Mouse (Mus musculus): ENCODE data around the gene Tmem160. TPM values are rescaled to one million over a fixed set of nuclear protein-coding genes. Genes with fewer than 3 reads are reported as not detected.
A peak's percentile ranks its signal among the peaks of the same experiment; 100 is the strongest.

Tmem160 gene
- total and polyA plus RNA-seq, 3 experiments: 30.9 to 89.1 (median 48.9) TPM

DNA sequence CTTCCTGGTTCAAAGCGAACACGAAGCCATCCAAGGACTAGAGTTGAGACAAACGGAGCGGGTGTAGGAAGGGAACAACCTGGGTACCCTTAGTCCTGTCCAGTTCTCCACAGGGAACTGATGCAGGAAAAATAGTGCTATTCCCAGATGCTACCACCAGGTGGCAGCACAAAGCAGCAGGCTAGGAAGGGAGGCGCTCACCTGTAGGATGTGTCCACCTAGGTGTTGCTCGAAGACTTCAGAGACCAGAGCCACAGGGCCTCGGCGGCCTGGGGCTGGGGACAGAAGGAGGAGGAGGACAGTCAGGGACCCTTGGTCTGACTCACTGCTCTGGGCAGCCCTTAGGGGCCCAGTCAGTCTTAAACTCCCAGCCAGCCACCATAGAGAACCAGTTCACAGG lies 12.6 kb downstream of the Tmem160 start:
- Histone ChIP-seq H3K4me2 (ENCODE audit: insufficient read depth, low read depth, poor library complexity, severe bottlenecking) (no peak overlapping the region), H3K36me3 (replicated peaks in 1 of 2; ENCODE audit: control insufficient read depth in 1 of 2, insufficient read depth in 1 of 2, low read length in 1 of 2) (no peaks in the 10 kb centered on the region), H3K27ac (ENCODE audit: insufficient read depth, low read depth) (no peak overlapping the region), H3K4me1 (ENCODE audit: control insufficient read depth in 1 of 2, insufficient read depth in 2 of 2) (peaks cover 5 to 6% of the 10 kb centered on the region in 2 experiments; a peak in 3 of 4 replicates), H3K79me2 (replicated peaks; ENCODE audit: control insufficient read depth, extremely low read depth, insufficient read depth, poor library complexity, severe bottlenecking) (no peaks in the 10 kb centered on the region), H3K4me3 (replicated peaks in 1 of 3; ENCODE audit: low read depth in 2 of 3, low read length in 2 of 3, poor library complexity in 1 of 3) (no peak overlapping the region), H3K27me3 (replicated peaks) (peaks cover 5% of the 10 kb centered on the region), H3K9me3 (replicated peaks; ENCODE audit: low read length) (no peaks in the 10 kb centered on the region), H3K9ac (ENCODE audit: insufficient read depth, low read depth) (no peak overlapping the region)
- DNase-seq (ENCODE audit: extremely low read depth): peak; percentile 57
- dilution Hi-C loops (cut with MboI; ENCODE audit: extremely low pct_ligation_motif_present, extremely low pct_unique_long_range_greater_than_20kb, low sequenced_read_pairs) (no loop called here), in situ Hi-C loops (cut with MboI; ENCODE audit: low pct_ligation_motif_present, low pct_unique_long_range_greater_than_20kb, low sequenced_read_pairs) (loop anchor here (5.0 kb wide), 1 partner anchor 68 kb away; no protein-coding TSS in a partner anchor)
- no peak for TF ChIP-seq USF1 (IDR thresholded peaks at IDR 0.05; ENCODE audit: low read depth, low read length)
- no peak for TF ChIP-seq ELF1 (IDR thresholded peaks at IDR 0.05; ENCODE audit: low read depth, low read length)
- no peak for TF ChIP-seq BHLHE40 (IDR thresholded peaks at IDR 0.05; ENCODE audit: low read depth, low read length)
- TF ChIP-seq SIN3A (IDR thresholded peaks at IDR 0.05; ENCODE audit: low read length): no peak
- no peak for TF ChIP-seq NRF1 (IDR thresholded peaks at IDR 0.05; ENCODE audit: low read depth, low read length)
- no peak for TF ChIP-seq ZKSCAN1 (IDR thresholded peaks at IDR 0.05; ENCODE audit: borderline replicate concordance, low read depth, low read length)
- no peak for TF ChIP-seq POLR2AphosphoS2 (IDR thresholded peaks at IDR 0.05; ENCODE audit: low read depth, low read length)
- TF ChIP-seq MXI1 (IDR thresholded peaks at IDR 0.05; ENCODE audit: low read depth, low read length): no peak
- TF ChIP-seq RAD21 (IDR thresholded peaks at IDR 0.05; ENCODE audit: low read depth, low read length): peak; percentile 49
- no peak for TF ChIP-seq EP300 (IDR thresholded peaks at IDR 0.05; ENCODE audit: low read length)
- TF ChIP-seq UBTF (IDR thresholded peaks at IDR 0.05; ENCODE audit: low read depth, low read length): no peak
- TF ChIP-seq HCFC1 (IDR thresholded peaks at IDR 0.05; ENCODE audit: low read depth, low read length): no peak
- no peak for TF ChIP-seq MAZ (IDR thresholded peaks at IDR 0.05; ENCODE audit: low read depth, low read length)
- no peak for TF ChIP-seq RCOR1 (conservative IDR thresholded peaks at IDR 0.05; ENCODE audit: low read depth, low read length)
- peak; percentile 83 to 92 for TF ChIP-seq CTCF (conservative IDR thresholded peaks at IDR 0.05 in 1 of 2, IDR thresholded peaks at IDR 0.05 in 1 of 2; ENCODE audit: low read depth in 2 of 2, low read length in 2 of 2)
- TF ChIP-seq NELFE (IDR thresholded peaks at IDR 0.05; ENCODE audit: low read depth, low read length): peak; percentile 34; the same call in 1 of the 2 replicates
- TF ChIP-seq IRF4 (IDR thresholded peaks at IDR 0.05; ENCODE audit: low read depth, low read length): no peak
- TF ChIP-seq ZMIZ1 (IDR thresholded peaks at IDR 0.05; ENCODE audit: low read depth, low read length): no peak
- no peak for TF ChIP-seq E2F4 (IDR thresholded peaks at IDR 0.05; ENCODE audit: insufficient replicate concordance, low read depth, low read length)
- TF ChIP-seq MYC (IDR thresholded peaks at IDR 0.05; ENCODE audit: low read depth, low read length): no peak
- TF ChIP-seq USF2 (conservative IDR thresholded peaks at IDR 0.05; ENCODE audit: low read depth, low read length): no peak
- TF ChIP-seq PAX5 (IDR thresholded peaks at IDR 0.05; ENCODE audit: low read length): no peak
- no peak for TF ChIP-seq JUN (IDR thresholded peaks at IDR 0.05; ENCODE audit: insufficient read depth, low read depth, low read length)
- no peak for TF ChIP-seq JUND (conservative IDR thresholded peaks at IDR 0.05; ENCODE audit: low read depth, low read length)
- no peak for TF ChIP-seq MAFK (IDR thresholded peaks at IDR 0.05; ENCODE audit: insufficient replicate concordance, low read length)
- no peak for TF ChIP-seq MAX (IDR thresholded peaks at IDR 0.05; ENCODE audit: low read length)
- TF ChIP-seq CHD2 (IDR thresholded peaks at IDR 0.05; ENCODE audit: low read length): no peak
- TF ChIP-seq SMC3 (IDR thresholded peaks at IDR 0.05; ENCODE audit: low read depth, low read length): peak; percentile 85

All from CH12.LX (cell line).